Mouse (Mus musculus): ENCODE data around the gene Rpl19.

The Rpl19 gene

GRCm38 (mm10) chr11:98022253-98022554 is 4.3 kb upstream of the Rpl19 start:
- in situ Hi-C loops (cut with MboI, MseI), result no loop called here

GRCm38 (mm10) chr11:98022555-98023371 is 3.7 kb upstream of the Rpl19 start, which contains the start of gene Cacnb1:
TSS of gene Cacnb1 (minus strand) at chr11:98023034.
- in situ Hi-C loops (cut with MboI, MseI), result no loop called here

- in situ Hi-C loops (cut with MboI, MseI), result no loop called here
These were observed 2.0 kb upstream of the Rpl19 start for GRCm38 (mm10) chr11:98024516-98024915.

- in situ Hi-C loops (cut with MboI, MseI), result no loop called here
These were observed 301 bp upstream of the Rpl19 start for GRCm38 (mm10) chr11:98026248-98026569.

GRCm38 (mm10) chr11:98027297-98027688 is 783 bp downstream of the Rpl19 start:
- in situ Hi-C loops (cut with MboI, MseI), result no loop called here

- in situ Hi-C loops (cut with MboI, MseI), result no loop called here
These were observed 1.3 kb downstream of the Rpl19 start for GRCm38 (mm10) chr11:98027785-98028184.

GRCm38 (mm10) chr11:98030701-98031442 is 4.4 kb downstream of the Rpl19 start:
- in situ Hi-C loops (cut with MboI, MseI), result no loop called here

GRCm38 (mm10) chr11:98031443-98031770 is 4.9 kb downstream of the Rpl19 start:
- in situ Hi-C loops (cut with MboI, MseI), result no loop called here

- in situ Hi-C loops (cut with MboI, MseI), result no loop called here
These were observed 7.6 kb downstream of the Rpl19 start for GRCm38 (mm10) chr11:98034061-98034460.

- in situ Hi-C loops (cut with MboI, MseI), result no loop called here
These were observed 8.3 kb downstream of the Rpl19 start for GRCm38 (mm10) chr11:98034840-98035239.

GRCm38 (mm10) chr11:98035977-98036377 is 9.5 kb downstream of the Rpl19 start:
- in situ Hi-C loops (cut with MboI, MseI), result no loop called here

GRCm38 (mm10) chr11:98037871-98038270 is 11.4 kb downstream of the Rpl19 start:
- in situ Hi-C loops (cut with MboI, MseI), result no loop called here

GRCm38 (mm10) chr11:98040975-98041374 is 14.5 kb downstream of the Rpl19 start:
- in situ Hi-C loops (cut with MboI, MseI), result no loop called here

GRCm38 (mm10) chr11:98042741-98043140 is 16.2 kb downstream of the Rpl19 start:
- in situ Hi-C loops (cut with MboI, MseI), result no loop called here

GRCm38 (mm10) chr11:98044074-98044473 is 17.6 kb downstream of the Rpl19 start:
- in situ Hi-C loops (cut with MboI, MseI), result no loop called here

- in situ Hi-C loops (cut with MboI, MseI), result no loop called here
These were observed 19.1 kb downstream of the Rpl19 start for GRCm38 (mm10) chr11:98045596-98045995.

- in situ Hi-C loops (cut with MboI, MseI), result no loop called here
These were observed 20.0 kb downstream of the Rpl19 start for GRCm38 (mm10) chr11:98046466-98046865.

GRCm38 (mm10) chr11:98047745-98048144 is 21.2 kb downstream of the Rpl19 start:
- in situ Hi-C loops (cut with MboI, MseI), result no loop called here

GRCm38 (mm10) chr11:98049672-98050519 is 23.4 kb downstream of the Rpl19 start:
- in situ Hi-C loops (cut with MboI, MseI), result no loop called here

- in situ Hi-C loops (cut with MboI, MseI), result no loop called here
These were observed 24.0 kb downstream of the Rpl19 start for GRCm38 (mm10) chr11:98050520-98050815.

- in situ Hi-C loops (cut with MboI, MseI), result no loop called here
These were observed 24.4 kb downstream of the Rpl19 start for GRCm38 (mm10) chr11:98050940-98051339.

- in situ Hi-C loops (cut with MboI, MseI), result no loop called here
These were observed 25.2 kb downstream of the Rpl19 start for GRCm38 (mm10) chr11:98051611-98052128.
